Mouse (Mus musculus) ES-Bruce4 (cell line): ENCODE measurements around the gene Gas7. TPM values are rescaled to one million over a fixed set of nuclear protein-coding genes. Genes with fewer than 3 reads are reported as not detected.

Experiments
- H3K27ac ChIP-seq: 2 replicates; pipeline ENCODE4 v1.5.1; 2012; ENCODE audit warnings: low read length, inconsistent platforms; ENCODE audit not compliant: insufficient read depth
- H3K27me3 ChIP-seq: 2 replicates; pipeline ENCODE4 v1.6.1; 2012; ENCODE audit warnings: mild to moderate bottlenecking, low read length, inconsistent platforms; ENCODE audit not compliant: control insufficient read depth, poor library complexity, insufficient read depth, severe bottlenecking
- H3K36me3 ChIP-seq: 2 replicates; pipeline ENCODE4 v1.6.1; 2012; ENCODE audit warnings: inconsistent platforms, mild to moderate bottlenecking, low read length, moderate library complexity; ENCODE audit not compliant: control insufficient read depth, poor library complexity, insufficient read depth, severe bottlenecking
- H3K4me1 ChIP-seq: one replicate; pipeline ENCODE4 v1.8.1; 2011; ENCODE audit warnings: low read length; ENCODE audit not compliant: control insufficient read depth, insufficient read depth
- H3K4me3 ChIP-seq: 2 replicates; pipeline ENCODE4 v1.5.1; 2011; ENCODE audit warnings: low read depth, mild to moderate bottlenecking, low read length
- H3K9ac ChIP-seq: 2 replicates; pipeline ENCODE4 v1.6.1; 2012; ENCODE audit warnings: low read depth, mild to moderate bottlenecking, inconsistent platforms; ENCODE audit not compliant: poor library complexity, severe bottlenecking
- H3K9me3 ChIP-seq: replicated peaks from 2 replicates; pipeline ENCODE4 v1.6.1; 2012; ENCODE audit warnings: mild to moderate bottlenecking, low read length, inconsistent platforms; ENCODE audit not compliant: control insufficient read depth, poor library complexity, insufficient read depth, severe bottlenecking
- CTCF ChIP-seq: IDR thresholded peaks from one replicate; pipeline ENCODE4 v1.8.1; 2011; ENCODE audit warnings: low read depth, low read length
- EP300 ChIP-seq: IDR thresholded peaks from 2 replicates; pipeline ENCODE4 v1.6.1; 2011; ENCODE audit warnings: low read depth, low read length; ENCODE audit not compliant: insufficient read depth
- POLR2A ChIP-seq: IDR thresholded peaks from one replicate; pipeline ENCODE4 v1.8.1; 2011; ENCODE audit warnings: low read length; ENCODE audit not compliant: insufficient read depth
- polyA plus RNA-seq: library from polyadenylated mRNA; stranded (reverse); fragments of >200 nt; gene quantifications from 2 replicates; pipeline ENCODE4 v1.2.4, GENCODE M21; 2011; ENCODE audit warnings: low read depth; ENCODE audit not compliant: missing spikeins, insufficient read depth, insufficient read length

The Gas7 gene
- polyA plus RNA-seq, 1 experiment, result 2.3 TPM

- Histone ChIP-seq H3K9ac (no peak overlapping the region), H3K4me3 (no peak overlapping the region), H3K27ac (no peak overlapping the region), H3K36me3 (no peaks in the 10 kb centered on the region), H3K4me1 (no peaks in the 10 kb centered on the region), H3K9me3 (no peaks in the 10 kb centered on the region; the same call in 1 of the 2 replicates), H3K27me3 (no peaks in the 10 kb centered on the region)
- no peak for TF ChIP-seq POLR2A
- TF ChIP-seq EP300, result no peak
- TF ChIP-seq CTCF, result no peak
Measured at GRCm38 (mm10) chr11:67480204-67480956, 25.1 kb downstream of the Gas7 start.

- Histone ChIP-seq H3K4me3 (no peak overlapping the region), H3K36me3 (no peaks in the 10 kb centered on the region), H3K9ac (no peak overlapping the region), H3K9me3 (no peaks in the 10 kb centered on the region; the same call in 1 of the 2 replicates), H3K4me1 (no peaks in the 10 kb centered on the region), H3K27me3 (no peaks in the 10 kb centered on the region), H3K27ac (no peak overlapping the region)
- TF ChIP-seq POLR2A (no peak), CTCF (no peak), EP300 (no peak)
Measured at GRCm38 (mm10) chr11:67481691-67482090, 26.5 kb downstream of the Gas7 start.

GRCm38 (mm10) chr11:67482217-67482760 is 27.1 kb downstream of the Gas7 start:
- Histone ChIP-seq H3K9me3 (no peaks in the 10 kb centered on the region), H3K9ac (no peak overlapping the region), H3K4me1 (no peaks in the 10 kb centered on the region), H3K36me3 (no peaks in the 10 kb centered on the region), H3K4me3 (no peak overlapping the region), H3K27me3 (no peaks in the 10 kb centered on the region), H3K27ac (no peak overlapping the region)
- no peak for TF ChIP-seq POLR2A
- no peak for TF ChIP-seq EP300
- TF ChIP-seq CTCF, result no peak

- Histone ChIP-seq H3K36me3 (no peaks in the 10 kb centered on the region), H3K27me3 (no peaks in the 10 kb centered on the region), H3K9ac (no peak overlapping the region), H3K4me1 (no peaks in the 10 kb centered on the region), H3K27ac (no peak overlapping the region), H3K9me3 (no peaks in the 10 kb centered on the region), H3K4me3 (no peak overlapping the region)
- no peak for TF ChIP-seq EP300
- no peak for TF ChIP-seq CTCF
- no peak for TF ChIP-seq POLR2A
Measured at GRCm38 (mm10) chr11:67488156-67488555, 32.9 kb downstream of the Gas7 start.

GRCm38 (mm10) chr11:67489647-67490175 is 34.5 kb downstream of the Gas7 start:
- no peak overlapping the region for H3K4me3 ChIP-seq
- H3K36me3 ChIP-seq, result no peaks in the 10 kb centered on the region
- H3K4me1 ChIP-seq, result no peaks in the 10 kb centered on the region
- TF ChIP-seq POLR2A (no peak), EP300 (no peak), CTCF (no peak)
- H3K27me3 ChIP-seq, result no peaks in the 10 kb centered on the region
- no peak overlapping the region for H3K9ac ChIP-seq
- no peak overlapping the region for H3K27ac ChIP-seq
- H3K9me3 ChIP-seq, result no peaks in the 10 kb centered on the region

- Histone ChIP-seq H3K27me3 (no peaks in the 10 kb centered on the region), H3K36me3 (no peaks in the 10 kb centered on the region), H3K9me3 (no peaks in the 10 kb centered on the region), H3K4me3 (no peak overlapping the region), H3K9ac (no peak overlapping the region), H3K4me1 (no peaks in the 10 kb centered on the region), H3K27ac (no peak overlapping the region)
- TF ChIP-seq POLR2A, result no peak
- no peak for TF ChIP-seq CTCF
- no peak for TF ChIP-seq EP300
Measured at GRCm38 (mm10) chr11:67496796-67497195, 41.6 kb downstream of the Gas7 start.
